Mouse (Mus musculus) neural tube, embryonic 10.5 days (tissue): ENCODE data around the gene Gstm2.
"Not testable (repeated sequence)": the region's sequence is repeated elsewhere in the genome, so short reads cannot be mapped to it uniquely, and the experiment has no call there.

Experiments
- DNase-seq: peaks from one replicate; pipeline ENCODE4 v3.0.0-alpha.2; 2017; ENCODE audit warnings: low spot score; ENCODE audit errors: extremely low spot score

Gstm2 gene

DNA sequence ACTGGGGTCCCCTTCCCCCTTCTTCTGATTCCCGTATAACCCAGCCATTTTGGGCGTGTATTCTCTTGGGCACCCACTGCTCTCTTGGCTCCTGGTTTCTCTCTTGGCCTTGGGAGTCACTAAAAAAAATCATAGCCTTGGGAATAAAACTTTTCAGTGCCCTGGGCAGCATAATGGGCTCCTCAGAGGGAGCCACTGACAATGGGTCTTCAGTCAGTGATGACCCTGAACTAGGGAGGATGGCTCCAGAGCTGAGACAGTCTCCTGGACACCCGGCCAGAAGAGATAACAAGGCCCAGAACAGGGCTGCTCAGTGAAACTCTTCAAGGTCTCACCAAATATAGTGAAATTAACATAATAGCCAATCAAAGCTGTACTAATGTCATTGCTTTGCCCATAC lies 12.3 kb upstream of the Gstm2 start:
- DNase-seq = no peak

DNA sequence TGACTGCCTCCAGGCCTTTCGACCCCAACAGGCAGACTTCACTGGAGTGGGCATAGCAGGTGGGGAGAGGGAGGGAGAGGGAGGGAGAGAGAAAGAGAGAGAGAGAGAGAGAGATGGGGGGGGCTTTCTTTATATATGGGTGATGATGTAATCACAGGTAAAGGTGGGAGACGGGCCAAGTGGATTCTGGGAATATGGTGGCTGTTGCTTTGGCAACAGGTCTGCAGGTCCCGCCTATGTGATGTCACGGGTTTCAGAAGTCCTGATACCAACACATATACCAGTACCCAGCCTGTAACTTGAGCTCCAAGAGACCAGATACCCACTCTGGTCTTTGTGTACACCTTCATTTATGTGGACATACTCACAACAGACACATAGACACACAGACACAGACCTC lies 10.3 kb upstream of the Gstm2 start:
- DNase-seq = no peak

DNA sequence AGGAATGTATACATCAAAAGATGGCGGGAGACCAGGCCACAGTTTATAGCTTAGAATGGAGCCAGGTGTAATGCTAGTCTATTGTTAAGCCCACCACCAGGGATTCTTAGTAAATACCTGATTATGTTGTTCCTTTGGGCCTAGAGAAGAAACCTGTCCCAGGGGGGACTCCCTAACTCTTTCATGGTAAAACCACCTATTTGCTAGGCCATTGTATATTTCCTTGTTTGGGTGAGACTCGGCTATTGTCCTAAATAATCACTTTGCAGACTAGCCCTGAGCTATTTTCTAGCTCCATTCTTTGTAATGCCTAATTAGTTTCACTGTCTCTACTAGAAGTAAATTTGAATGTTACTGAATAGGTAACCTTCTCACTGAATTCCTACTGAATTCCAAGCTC lies 9.7 kb upstream of the Gstm2 start:
- not testable (repeated sequence) for DNase-seq

DNA sequence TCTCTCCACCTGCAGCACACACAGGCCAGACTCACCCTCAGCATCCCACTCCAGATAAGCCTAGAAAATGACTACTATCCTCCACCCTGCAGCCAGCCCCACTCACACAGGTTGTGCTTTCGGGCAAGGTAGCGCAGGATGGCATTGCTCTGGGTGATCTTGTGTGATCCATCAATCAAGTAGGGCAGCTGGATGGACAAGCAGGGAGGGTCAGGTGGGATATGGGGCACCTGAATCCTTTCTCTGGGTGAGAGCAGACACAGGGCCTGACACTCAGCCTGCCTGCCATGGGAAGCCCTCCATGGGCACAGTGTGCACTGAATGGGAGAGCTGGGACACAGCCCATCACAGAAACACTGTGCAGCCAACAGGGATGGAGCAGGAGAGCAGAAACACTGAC lies 1.1 kb downstream of the Gstm2 start:
- DNase-seq = not testable (repeated sequence)

DNA sequence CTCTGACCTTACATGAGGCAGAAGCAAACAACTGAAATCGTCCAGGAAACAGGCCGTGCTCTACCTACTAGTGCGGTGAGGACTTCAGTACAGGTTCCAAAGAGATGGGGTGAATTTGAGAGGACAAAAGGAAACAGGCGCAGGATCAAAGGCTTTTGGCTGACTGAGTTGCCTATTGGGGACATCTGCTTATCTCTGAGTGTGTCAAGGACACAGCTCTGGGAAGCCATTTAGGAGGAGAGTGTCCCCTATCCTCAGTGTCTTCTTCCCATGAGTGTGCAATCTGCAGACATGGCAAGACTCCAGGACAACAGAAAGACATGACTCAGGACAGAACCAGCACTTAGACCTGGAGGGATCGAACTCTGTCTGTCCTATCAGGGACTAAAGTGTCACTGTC lies 1.8 kb downstream of the Gstm2 start:
- DNase-seq = no peak

DNA sequence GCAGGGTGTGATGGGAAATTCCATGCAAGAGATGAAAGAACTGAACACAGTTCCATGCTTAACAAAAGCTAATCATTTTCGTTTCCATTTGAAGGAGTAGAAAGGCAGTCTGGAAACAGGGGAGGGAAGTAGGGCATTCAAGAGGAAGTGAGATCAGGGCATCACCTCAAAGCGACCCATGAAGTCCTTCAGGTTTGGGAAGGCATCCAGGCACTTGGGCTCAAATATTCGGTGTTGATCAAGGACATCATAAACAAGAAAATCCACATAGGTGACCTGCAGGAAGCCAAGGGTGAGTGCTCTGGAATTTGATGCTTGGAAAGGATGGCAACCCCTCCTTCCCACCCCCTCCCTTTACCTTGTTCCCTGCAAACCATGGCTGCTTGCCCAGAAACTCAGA lies 2.5 kb downstream of the Gstm2 start:
- no peak for DNase-seq

DNA sequence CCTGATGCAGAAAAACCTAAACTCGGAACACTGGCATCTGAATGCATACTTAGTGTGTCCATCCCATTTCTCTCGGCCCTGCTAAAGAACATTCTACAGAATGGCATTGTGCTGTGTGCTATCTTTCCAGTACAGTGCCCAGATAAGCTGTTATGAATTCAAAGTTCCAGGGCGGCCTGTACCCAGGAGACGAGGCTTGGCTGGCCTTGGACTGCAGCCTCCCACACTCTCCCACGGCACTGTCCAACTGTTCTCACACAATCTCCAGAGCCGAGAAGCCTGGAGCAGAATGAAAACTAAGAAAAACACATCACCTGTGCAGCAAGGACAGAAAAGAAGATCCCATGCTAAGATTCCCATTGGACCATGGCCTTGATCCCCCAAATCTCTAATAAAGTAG lies 3.5 kb downstream of the Gstm2 start:
- no peak for DNase-seq

DNA sequence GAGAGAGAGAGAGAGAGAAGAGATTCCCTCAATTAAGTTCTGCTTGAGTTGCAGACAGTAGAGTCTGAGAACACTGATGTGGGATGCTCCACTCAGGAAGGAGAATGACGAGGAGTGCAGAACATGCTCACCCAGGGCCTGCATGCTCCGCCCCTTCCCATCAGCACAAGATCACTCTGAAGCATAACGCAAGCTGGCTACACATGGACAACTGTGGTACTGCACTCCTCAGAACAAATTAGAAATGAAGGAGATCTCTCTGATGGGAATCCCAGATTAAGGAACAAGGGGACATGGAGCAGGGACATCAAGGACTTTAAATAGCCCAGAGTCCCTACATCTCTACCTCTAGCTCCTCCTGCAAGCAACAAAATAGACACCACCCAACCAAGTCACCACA lies 5.0 kb downstream of the Gstm2 start:
- DNase-seq = no peak

DNA sequence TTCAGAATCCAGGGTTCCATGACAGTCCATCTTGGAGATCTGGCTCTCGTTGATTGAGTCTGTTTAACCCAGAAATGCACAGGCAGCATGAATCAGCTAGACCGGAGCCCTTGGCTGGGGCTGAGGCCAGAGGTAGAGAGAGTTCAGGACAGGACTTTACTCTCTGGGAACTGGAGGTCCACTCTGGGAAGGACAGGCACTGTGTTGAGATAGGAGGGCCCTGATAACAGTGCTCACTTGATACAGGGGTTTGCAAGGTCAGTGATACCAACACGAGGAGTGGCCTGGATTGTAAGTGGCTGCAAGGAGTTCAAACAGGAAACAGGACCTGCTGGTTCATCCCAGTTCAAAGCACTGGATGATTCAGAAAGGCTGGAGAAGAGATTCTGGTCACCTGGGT lies 8.6 kb downstream of the Gstm2 start:
- DNase-seq = no peak

DNA sequence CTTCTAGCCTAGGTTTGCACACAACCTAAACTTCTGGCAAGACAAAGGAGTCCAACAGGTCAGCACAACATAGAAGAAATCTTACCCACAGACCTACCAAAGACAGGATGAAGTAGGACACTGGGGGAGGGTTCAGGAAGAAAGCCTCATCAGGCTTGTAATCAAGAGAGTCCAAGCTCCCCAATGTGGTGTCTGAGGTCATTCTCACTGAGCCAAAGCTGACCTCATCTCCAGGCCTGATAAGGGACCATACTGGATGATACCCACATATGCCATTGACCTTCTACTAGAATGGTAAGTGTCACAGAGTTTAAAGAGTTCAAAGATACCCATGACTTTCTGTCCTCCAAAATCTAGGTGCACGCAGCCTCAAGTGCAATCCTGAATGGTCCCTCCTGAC lies 12.0 kb downstream of the Gstm2 start:
- no peak for DNase-seq

DNA sequence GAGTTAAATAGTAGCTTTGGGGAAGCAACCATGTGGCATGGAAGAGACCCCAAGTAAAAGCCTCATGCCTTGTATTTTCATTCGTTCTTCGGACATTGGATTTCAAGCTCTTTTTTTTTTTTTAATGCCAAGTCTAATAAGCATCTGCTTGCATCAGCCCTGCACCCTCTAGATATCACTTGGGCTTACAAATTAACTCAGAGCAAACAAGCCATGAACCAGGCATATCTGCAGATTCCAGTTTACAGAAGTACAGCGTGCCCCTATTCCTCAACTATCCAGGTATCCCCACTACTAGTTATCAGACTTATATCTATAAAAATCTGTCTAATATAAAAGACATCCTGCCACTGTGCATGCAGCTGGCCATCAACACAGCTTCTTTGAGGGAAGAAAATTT lies 14.2 kb downstream of the Gstm2 start:
- DNase-seq = no peak

DNA sequence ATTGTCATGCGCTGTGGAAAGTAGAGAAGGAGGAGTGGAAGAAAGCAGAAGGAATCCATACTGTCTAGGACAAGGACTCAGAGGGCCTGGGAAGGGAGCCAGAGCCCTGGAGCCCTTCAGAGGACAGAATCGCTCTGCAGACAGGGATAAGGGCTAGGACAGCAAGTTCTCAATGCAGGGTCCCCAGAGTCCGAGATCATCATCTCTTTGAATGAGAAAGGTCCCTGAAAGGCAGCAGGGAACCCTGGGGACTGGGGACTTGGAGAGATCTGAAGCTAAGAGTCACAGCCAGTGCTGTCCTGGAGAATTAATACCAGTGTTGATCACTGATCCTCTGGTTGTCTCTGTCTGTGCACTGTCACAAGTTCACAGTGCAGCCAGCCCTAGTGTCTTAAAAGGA lies 15.2 kb downstream of the Gstm2 start:
- DNase-seq = not testable (repeated sequence)

DNA sequence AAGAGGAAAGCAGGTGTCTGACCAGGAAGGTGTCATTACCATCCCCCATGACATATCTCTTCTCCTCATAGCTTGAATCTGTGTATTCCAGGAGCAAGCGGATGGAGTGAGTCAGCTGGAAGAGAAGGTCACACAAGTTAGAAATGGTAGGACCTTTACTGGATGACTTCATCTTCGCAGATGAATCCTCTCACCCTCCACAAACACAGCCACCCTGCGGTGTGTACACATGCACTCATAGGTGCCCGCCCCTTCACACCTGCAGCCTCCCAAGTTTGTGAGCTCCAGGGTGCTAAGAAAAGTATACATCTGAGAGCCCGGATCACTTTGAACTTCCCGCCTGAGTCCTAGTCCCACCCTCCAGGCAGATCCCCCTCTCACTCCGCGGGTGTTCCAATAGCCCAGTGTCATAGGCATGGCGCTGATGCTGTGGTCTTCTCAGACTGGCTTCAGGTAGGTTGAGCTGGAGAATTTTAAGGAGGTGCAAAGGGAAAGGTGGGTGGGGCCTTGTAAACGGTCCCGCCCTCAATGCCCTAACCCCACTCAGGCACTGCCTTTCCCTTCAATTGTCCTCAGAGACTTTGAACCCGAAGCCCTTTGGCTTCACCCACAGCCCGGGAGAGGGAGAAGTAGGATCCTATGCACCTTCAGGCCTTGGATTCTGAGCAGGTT lies 17.4 kb downstream of the Gstm2 start, which contains the start of gene Gstm3:
Gene Gstm3, minus strand, starts transcription at position 560 of the 672 bp plus-strand sequence.
- DNase-seq = no peak

DNA sequence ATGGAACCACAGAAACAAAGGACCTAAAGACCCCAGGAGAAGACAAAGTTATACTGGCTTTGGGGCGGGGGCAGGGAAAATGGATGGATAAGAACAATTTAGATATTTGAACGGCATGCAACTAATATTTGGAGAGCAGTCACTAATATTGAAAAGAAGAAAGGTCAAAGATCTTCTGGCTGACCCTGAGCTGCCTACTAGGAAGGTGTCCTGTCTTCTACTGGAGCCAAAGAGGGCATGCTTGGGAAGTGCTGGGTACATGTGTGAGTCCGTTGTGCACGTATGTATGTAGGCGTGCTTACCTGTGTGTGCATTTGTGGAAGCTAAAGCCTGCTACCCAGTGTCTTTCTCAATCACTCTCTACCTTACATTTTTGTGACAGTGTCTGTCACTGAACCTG lies 19.6 kb downstream of the Gstm2 start:
- no peak for DNase-seq

DNA sequence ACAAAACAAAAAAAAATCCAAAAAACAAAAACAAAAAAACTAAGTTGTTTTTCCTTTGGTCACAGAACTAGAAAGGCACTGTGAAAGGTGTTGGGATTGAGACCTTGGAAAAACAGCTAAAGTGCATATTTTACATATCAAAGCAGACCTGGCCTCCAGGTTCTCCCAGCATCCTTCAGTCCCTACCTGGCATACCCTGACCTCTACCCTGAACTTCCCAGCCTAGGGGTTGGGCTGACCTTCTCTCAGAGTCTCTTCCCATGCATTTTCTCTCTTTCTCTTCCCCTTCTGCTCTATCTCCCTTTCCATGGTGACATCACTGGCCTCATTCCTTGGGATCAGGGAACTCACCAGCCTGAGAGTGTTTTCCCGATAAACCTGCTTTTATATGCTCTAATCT lies 20.7 kb downstream of the Gstm2 start:
- no peak for DNase-seq

DNA sequence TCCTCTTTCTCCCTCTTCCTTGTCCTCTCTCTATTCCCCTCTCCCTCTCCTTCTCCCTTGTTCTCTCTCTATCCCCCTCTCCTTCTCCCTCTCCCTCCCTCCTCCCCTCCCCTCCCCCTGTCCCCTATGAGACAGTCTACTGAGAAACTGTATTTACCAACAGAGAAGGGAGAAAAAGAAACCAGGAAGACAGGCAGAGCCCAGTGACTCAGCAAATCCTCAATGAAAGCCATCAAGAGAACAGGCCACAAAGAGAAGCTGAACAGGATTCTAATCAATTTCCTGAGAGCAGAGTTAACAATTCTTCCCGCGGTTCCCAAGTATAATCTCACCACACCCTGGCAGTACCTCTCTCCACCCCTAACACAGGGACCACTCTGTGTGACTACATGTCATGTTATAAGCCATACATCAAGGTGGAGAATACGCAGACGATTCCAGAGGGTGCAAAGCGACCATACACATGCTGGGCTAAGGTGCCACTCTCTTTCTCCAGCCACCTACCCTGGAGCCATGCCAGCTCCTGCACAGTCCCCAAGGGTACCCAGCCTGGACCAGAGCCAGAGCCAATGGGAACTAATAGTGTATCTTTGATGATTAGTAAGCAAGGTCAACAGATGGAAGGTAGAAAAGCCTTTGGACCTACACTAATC lies 21.5 kb downstream of the Gstm2 start:
- no peak for DNase-seq

DNA sequence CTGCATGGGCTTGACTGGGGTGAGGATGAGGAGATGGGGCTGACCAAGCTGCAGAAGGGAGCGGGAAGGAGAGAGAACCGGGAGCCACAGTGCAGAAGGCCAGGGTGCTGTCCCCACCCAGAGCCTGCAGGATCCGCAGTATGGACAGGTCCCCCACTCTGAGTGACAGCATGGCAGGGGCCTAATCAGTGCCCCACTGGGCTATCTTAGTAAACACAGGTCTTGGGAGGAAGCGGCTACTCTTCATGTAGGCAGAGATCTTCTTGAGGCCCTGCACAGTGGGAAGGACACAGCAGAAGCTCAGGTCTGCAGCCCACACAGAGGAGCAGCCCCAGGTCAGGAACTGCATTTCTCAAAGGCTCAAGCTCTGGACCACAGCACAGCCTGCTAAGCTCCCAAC lies 22.2 kb downstream of the Gstm2 start:
- DNase-seq = no peak

DNA sequence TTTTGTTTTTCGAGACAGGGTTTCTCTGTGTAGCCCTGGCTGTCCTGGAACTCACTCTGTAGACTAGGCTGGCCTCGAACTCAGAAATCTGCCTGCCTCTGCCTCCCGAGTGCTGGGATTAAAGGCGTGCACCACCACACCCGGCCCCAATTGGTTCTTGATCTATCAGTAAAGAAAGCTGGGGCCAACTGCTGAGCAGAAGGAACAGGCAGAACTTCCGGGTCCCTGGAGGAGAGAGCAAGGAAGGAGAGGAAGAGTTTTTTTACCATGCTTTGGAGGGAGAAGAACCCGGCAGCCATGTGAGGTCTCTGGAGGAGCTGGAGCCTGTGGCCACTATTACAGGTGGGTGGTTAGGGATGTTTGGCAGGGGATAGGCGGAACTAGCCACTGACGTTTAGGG lies 31.0 kb downstream of the Gstm2 start:
- not testable (repeated sequence) for DNase-seq

DNA sequence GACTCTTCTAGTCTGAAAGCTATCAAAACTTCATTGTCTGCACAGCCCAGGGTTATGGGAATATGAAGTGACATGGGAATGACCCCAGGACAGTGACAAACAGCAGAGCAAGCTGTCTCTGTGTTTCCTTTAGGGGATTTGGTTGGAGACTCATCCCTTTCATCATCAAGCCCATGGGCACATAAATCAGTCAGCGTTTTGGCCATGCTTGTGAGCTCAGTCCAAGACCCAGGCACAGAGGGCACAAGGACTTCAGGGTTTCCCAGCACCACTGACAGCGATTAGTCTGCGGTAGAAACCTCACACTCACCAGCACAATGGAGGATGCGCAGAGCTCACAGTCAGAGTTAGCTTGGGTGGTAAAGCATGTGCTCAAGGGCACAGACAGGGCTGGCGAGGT lies 32.3 kb downstream of the Gstm2 start:
- DNase-seq = no peak

DNA sequence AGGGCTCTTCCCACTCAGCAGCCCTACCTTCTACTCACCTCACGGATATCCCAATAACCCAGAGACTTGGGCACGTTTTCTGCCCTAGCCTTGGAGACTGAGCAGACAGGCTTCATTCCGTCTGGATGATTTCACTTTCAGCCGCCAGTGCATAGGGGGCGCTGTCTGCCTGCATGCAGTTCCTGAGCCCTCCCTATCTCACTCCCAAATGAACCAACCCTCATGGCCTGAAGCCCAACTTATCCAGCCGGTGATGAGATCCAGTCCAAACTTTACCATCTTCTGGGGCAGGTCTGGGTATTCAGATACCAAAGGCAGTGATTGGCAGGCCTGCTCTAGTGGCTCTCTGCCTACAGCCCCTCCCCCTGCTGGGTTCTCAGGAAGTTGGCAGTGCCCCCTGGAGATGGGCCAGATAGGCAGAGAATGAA lies 32.9 kb downstream of the Gstm2 start:
- DNase-seq = peak; percentile 39

DNA sequence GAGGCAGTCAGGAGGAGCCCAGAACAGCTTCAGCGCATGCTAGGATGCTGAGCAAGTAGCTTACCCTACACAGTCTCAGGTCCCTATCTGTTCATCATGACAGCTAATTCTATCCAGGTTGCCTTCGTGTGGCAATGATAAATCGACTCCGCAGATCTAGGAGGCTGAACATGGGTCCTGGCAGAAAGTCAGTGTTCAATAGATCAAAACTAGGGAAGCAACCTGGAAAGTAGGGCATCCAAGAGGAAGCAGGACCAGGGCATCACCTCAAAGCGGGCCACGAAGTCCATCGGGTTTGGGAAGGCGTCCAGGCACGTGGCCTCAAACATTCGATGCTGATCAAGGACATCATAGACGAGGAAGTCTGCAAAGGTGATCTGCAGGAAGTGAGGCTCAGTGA lies 35.7 kb downstream of the Gstm2 start:
- no peak for DNase-seq

DNA sequence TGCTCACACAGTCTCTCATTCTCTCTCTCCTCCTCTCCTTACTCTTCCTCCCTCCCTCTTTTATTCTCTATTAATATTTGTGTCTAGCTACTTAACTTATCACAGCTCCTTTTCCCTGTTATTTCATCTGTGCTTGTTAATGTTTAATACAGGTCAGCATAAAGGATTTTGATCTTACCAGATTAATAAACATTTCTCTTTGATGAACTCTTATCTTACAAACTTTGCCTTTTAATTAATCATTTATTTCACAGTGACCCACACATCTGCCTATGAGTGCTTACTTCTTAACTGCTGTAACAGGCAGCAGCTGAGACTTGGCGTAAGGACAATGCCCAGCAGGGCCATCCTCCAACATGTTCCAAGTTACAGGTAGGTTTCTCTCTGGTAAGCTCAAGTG lies 36.8 kb downstream of the Gstm2 start:
- not testable (repeated sequence) for DNase-seq

DNA sequence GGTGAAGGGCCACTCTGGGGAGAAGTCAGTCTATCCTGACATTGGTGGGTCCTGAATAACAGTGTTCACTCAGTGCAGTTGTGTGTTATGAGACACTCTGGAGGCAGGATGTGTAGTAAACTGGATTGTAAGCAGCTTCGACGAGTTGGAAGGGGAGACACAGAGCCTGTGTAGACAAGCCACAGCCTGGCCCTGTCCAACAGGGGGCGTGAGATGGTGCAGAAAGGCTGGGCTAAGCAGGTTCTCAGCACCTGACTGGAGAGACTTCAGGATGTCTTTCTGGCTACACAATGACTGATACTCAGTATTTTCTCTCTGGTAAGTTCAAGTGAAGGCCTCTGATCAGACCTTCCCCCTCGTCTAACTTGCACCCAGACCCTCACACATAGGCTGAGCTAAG lies 40.5 kb downstream of the Gstm2 start:
- DNase-seq = no peak
